Mouse (Mus musculus) heart, embryonic 16.5 days (tissue): ENCODE measurements around the gene Etfdh. TPM values are rescaled to one million over a fixed set of nuclear protein-coding genes. Genes with fewer than 3 reads are reported as not detected.
A peak's percentile ranks its signal among the peaks of the same experiment; 100 is the strongest.

ENCODE experiments used
- ATAC-seq: fragments of 200-750 bp; cut with Nextera tagmentation; replicated peaks from 2 replicates; pipeline ENCODE4 v1.8.0; 2017; ENCODE audit warnings: moderate number of reproducible peaks; ENCODE audit not compliant: insufficient read depth, low FRiP score; ENCODE audit errors: extremely low read depth
- H3K27ac ChIP-seq: fragments of 300-500 bp; sonication (generic); 2 replicates; pipeline ENCODE4 v1.5.1; 2014; ENCODE audit warnings: mild to moderate bottlenecking, low read length, control low read depth, moderate library complexity
- H3K27me3 ChIP-seq: fragments of 300-500 bp; sonication (generic); 2 replicates; pipeline ENCODE4 v1.6.1; 2014; ENCODE audit warnings: low read length, mixed read lengths; ENCODE audit not compliant: control insufficient read depth, insufficient read depth
- H3K36me3 ChIP-seq: fragments of 300-500 bp; sonication (generic); 2 replicates; pipeline ENCODE4 v1.6.1; 2014; ENCODE audit not compliant: control insufficient read depth, insufficient read depth
- H3K4me1 ChIP-seq: fragments of 300-500 bp; sonication (generic); 2 replicates; pipeline ENCODE4 v1.6.1; 2014; ENCODE audit warnings: low read length, mixed read lengths; ENCODE audit not compliant: control insufficient read depth, insufficient read depth
- H3K4me2 ChIP-seq: fragments of 300-500 bp; sonication (generic); 2 replicates; pipeline ENCODE4 v1.6.1; 2014; ENCODE audit warnings: low read depth, mild to moderate bottlenecking, control low read depth, low read length
- H3K4me3 ChIP-seq: fragments of 300-500 bp; sonication (generic); 2 replicates; pipeline ENCODE4 v1.5.1; 2014; ENCODE audit warnings: mild to moderate bottlenecking, control low read depth, low read length
- H3K9ac ChIP-seq: fragments of 300-500 bp; sonication (generic); 2 replicates; pipeline ENCODE4 v1.6.1; 2014; ENCODE audit warnings: low read length, control low read depth
- H3K9me3 ChIP-seq: fragments of 300-500 bp; sonication (generic); replicated peaks from 2 replicates; pipeline ENCODE4 v1.6.1; 2016; ENCODE audit warnings: low read length; ENCODE audit not compliant: control insufficient read depth
- WGBS: fragments of 180-500 bp; shearing (Covaris S2); extraction: QIAGEN DNeasy Blood & Tissue Kit; methylation state at CpG from one replicate; pipeline ENCODE4 v1.1.7; 2014; 5-methylcytosine and 5-hydroxymethylcytosine counted together
- polyA plus RNA-seq: library from polyadenylated mRNA; unstranded; fragments of >200 nt; fragmentation: Nextera tagmentation; extraction: Ambion mirVana; gene quantifications from 2 replicates; pipeline ENCODE4 v1.2.1, GENCODE M21; 2015

Etfdh gene
- polyA plus RNA-seq, 1 experiment from 2014 or later: 228 TPM

DNA sequence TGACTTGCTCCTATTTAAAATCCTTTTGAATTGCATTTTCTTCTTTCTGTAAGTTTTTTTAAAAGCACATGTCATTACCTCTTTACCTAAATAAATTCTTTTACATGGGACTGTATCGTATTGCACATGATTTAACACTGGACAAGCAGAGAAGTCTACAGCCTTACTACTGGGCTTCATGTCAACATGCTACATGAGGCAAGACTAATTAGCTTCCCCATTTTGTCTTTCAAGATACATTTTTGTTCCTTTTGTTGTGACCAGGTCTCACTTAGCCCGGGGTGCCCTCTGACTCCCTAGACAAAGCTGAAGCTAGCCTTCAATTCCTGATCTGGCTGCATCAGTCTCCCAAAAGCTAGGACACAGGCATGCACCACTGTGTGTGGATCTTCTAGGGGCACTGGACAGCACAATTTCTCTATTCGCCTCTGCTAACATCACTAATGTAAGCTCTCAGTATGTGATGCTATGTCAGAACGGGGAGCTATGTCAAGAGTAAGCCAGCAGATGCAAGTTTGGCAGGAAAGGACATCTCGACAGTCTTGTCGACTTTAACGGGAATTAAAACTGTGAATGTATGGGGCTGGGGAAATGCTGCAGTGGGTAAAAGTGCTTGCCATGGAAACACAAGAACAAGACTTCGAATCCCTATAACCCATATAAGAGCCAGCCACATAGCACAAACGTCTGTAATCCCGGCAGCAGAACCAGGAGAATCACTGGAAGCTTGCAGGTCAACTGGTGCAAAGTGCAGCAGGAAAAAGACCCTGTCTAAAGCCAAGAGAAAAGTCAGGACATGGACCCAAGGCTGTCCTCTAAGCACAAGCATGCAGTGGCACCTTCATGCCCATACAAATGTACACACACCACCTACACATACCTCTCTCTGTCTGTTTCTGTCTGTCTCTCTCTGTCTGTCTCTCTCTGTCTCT lies 67.2 kb downstream of the Etfdh start:
- 79% methylated on average over 10 of the region's 10 CpGs for WGBS
- no peak for ATAC-seq

DNA sequence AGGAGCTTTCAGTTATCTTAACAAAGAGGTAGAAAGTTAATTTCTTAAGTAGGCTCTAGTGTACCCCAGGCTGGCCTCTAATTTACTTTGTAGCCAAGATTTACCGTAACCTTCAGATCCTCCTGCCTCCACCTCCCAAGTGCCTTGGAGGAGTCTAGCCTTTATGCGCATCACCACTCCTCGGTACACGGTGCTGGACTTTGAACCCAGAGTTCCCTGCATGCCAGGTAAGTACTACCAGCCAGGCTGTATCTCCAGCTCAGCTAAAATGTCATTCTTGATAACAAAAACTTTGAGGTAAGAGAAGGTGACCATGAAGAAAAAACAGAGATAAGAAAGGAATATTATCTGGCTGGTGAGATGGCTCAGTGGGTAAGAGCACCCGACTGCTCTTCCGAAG lies 68.7 kb downstream of the Etfdh start:
- 95% methylated on average over 6 of the region's 6 CpGs for WGBS
- no peaks in the 10 kb centered on the region for H3K36me3 ChIP-seq

More for the DNA sequence above, 67.2 kb downstream of the Etfdh start:
- Histone ChIP-seq H3K27me3 (no peaks in the 10 kb centered on the region), H3K27ac (no peak overlapping the region), H3K36me3 (no peaks in the 10 kb centered on the region), H3K9ac (no peak overlapping the region), H3K4me2 (no peak overlapping the region), H3K9me3 (no peaks in the 10 kb centered on the region), H3K4me3 (no peak overlapping the region), H3K4me1 (peaks cover 19% of the 10 kb centered on the region)

DNA sequence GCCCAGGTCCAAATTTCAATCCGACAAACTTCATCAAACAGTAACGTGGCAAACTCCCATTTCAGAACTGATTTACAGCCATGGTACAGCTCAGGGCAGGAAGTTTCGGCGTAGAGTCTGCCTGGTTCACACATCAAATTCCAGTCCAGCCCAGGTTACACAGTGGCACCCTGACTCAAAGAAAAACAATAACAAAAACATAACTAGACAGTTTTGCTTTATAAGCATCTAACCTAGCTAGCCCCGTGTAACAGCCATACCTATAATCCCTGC lies 69.6 kb downstream of the Etfdh start:
- no peaks in the 10 kb centered on the region for H3K27me3 ChIP-seq
- no peak overlapping the region for H3K4me2 ChIP-seq
- peaks cover 11% of the 10 kb centered on the region for H3K4me1 ChIP-seq
- no peak for ATAC-seq
- 64% methylated on average over 5 of the region's 5 CpGs for WGBS
- no peak overlapping the region for H3K9ac ChIP-seq
- H3K27ac ChIP-seq: peak overlapping the region; percentile 41
- H3K9me3 ChIP-seq: no peaks in the 10 kb centered on the region
- no peaks in the 10 kb centered on the region for H3K36me3 ChIP-seq
- no peak overlapping the region for H3K4me3 ChIP-seq

More for the DNA sequence above, 68.7 kb downstream of the Etfdh start:
- no peak for ATAC-seq
- H3K9ac ChIP-seq: no peak overlapping the region
- H3K27ac ChIP-seq: no peak overlapping the region
- peaks cover 11% of the 10 kb centered on the region for H3K4me1 ChIP-seq
- H3K4me2 ChIP-seq: no peak overlapping the region
- no peaks in the 10 kb centered on the region for H3K9me3 ChIP-seq
- H3K4me3 ChIP-seq: no peak overlapping the region
- no peaks in the 10 kb centered on the region for H3K27me3 ChIP-seq

DNA sequence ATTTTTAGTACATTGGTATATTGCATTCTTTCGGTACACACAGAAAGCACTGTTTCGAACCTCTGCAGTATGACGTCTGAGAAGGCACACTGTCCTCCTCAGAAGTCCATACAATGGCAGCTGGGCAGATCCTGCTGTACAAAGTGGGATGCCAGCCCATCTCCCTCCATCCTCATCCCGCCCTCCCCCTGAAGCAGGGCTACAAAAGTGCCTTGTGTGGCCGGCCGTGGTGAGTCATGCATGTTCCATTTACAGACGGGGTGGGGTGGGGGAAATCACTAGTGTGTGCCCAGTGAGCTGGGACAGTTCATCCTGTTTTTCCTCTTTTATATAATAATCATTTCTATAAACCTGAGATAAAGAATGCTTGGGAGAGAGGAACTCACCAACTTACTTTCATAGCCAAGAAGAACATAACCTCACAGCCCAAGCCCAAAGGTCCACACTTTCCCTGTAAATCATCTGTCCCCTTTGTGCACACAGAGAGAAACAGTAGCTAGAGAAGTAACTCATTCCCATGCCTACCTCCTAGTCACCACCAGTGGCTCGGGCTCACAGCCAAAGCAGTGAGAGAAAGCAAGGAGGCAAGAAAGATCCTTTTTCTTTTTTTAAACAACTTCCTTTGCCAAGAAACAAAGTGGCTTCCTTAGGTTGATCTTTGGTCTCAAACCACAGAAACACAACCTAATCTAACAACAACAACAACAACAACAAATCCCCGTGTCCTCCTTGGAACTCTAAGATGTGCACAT lies 70.1 kb downstream of the Etfdh start:
- Histone ChIP-seq H3K4me1 (peaks cover 11% of the 10 kb centered on the region), H3K4me2 (no peak overlapping the region), H3K27me3 (no peaks in the 10 kb centered on the region), H3K36me3 (no peaks in the 10 kb centered on the region), H3K27ac (peak overlapping the region; percentile 48), H3K9ac (no peak overlapping the region), H3K4me3 (no peak overlapping the region), H3K9me3 (no peaks in the 10 kb centered on the region)
- 60% methylated on average over 9 of the region's 9 CpGs for WGBS
- ATAC-seq: peak; percentile 52; the same call in 1 of the 2 replicates

DNA sequence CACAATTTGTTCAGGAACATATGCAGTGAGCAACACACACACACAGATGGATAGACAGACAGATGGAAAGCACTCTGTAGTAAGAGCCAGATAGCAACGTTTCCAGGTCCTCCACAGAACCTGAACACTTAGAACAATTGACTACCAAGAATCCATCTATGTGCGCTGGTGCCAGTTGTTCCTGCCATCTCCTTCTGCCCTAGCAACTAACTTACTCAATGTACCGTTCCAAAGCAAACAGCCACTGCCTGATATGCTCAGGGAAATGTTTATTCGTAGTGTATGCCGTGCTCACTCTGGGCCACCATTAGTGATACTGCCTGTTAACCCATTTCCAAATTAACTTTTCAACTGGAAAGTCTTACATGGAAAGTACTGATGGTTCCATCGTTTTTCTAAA lies 74.2 kb downstream of the Etfdh start:
- H3K4me2 ChIP-seq: no peak overlapping the region
- H3K27ac ChIP-seq: no peak overlapping the region
- H3K27me3 ChIP-seq: no peaks in the 10 kb centered on the region
- ATAC-seq: no peak
- H3K4me3 ChIP-seq: no peak overlapping the region
- H3K4me1 ChIP-seq: peaks cover 11% of the 10 kb centered on the region
- H3K36me3 ChIP-seq: no peaks in the 10 kb centered on the region
- no peak overlapping the region for H3K9ac ChIP-seq
- H3K9me3 ChIP-seq: no peaks in the 10 kb centered on the region
- 78% methylated on average over 6 of the region's 6 CpGs for WGBS

Other genes starting within 250 kb of the Etfdh start
- 2.6 and 2.7 TPM in 2 replicates for gene Fnip2, start 61.7 kb downstream of the Etfdh start, polyA plus RNA-seq
- 99.8 and 119 TPM in 2 replicates for gene Ppid, start 38.2 kb downstream of the Etfdh start, polyA plus RNA-seq
- 21.6 and 27.6 TPM in 2 replicates for gene 4930579G24Rik, start 421 bp downstream of the Etfdh start, polyA plus RNA-seq
- 12.4 and 15.1 TPM in 2 replicates for gene Rxfp1, start 108.4 kb upstream of the Etfdh start, polyA plus RNA-seq
- gene Tmem144, start 223.3 kb upstream of the Etfdh start, polyA plus RNA-seq: 10.5 and 11.3 TPM in 2 replicates